Mouse (Mus musculus) embryonic facial prominence, embryonic 14.5 days (tissue): ENCODE data around the gene Faap100. TPM values are rescaled to one million over a fixed set of nuclear protein-coding genes. Genes with fewer than 3 reads are reported as not detected.
"Not testable (repeated sequence)": the region's sequence is repeated elsewhere in the genome, so short reads cannot be mapped to it uniquely, and the experiment has no call there.

Experiments
- ATAC-seq: fragments of 200-750 bp; cut with Nextera tagmentation; 2 replicates; pipeline ENCODE4 v1.8.0; 2017; ENCODE audit warnings: low read depth, moderate number of reproducible peaks, moderate TSS enrichment
- DNase-seq: peaks from one replicate; pipeline ENCODE4 v3.0.0-alpha.2; 2015; ENCODE audit warnings: low spot score
- H3K27ac ChIP-seq: fragments of 300-500 bp; sonication (generic); replicated peaks from 2 replicates; pipeline ENCODE4 v1.5.1; 2014; ENCODE audit warnings: low read depth, mild to moderate bottlenecking, low read length, moderate library complexity
- H3K27me3 ChIP-seq: fragments of 300-500 bp; sonication (generic); replicated peaks from 2 replicates; pipeline ENCODE4 v1.6.1; 2014; ENCODE audit warnings: low read length; ENCODE audit not compliant: control insufficient read depth, insufficient read depth
- H3K36me3 ChIP-seq: fragments of 300-500 bp; sonication (generic); 2 replicates; pipeline ENCODE4 v1.6.1; 2014; ENCODE audit warnings: low read length, mixed read lengths; ENCODE audit not compliant: control insufficient read depth, insufficient read depth
- H3K4me1 ChIP-seq: fragments of 300-500 bp; sonication (generic); 2 replicates; pipeline ENCODE4 v1.6.1; 2014; ENCODE audit warnings: antibody characterized with exemption, low read length; ENCODE audit not compliant: control insufficient read depth, insufficient read depth
- H3K4me2 ChIP-seq: fragments of 300-500 bp; sonication (generic); 2 replicates; pipeline ENCODE4 v1.6.1; 2014; ENCODE audit warnings: low read depth, mild to moderate bottlenecking, low read length, moderate library complexity, mixed read lengths
- H3K4me3 ChIP-seq: fragments of 300-500 bp; sonication (generic); 2 replicates; pipeline ENCODE4 v1.5.1; 2014; ENCODE audit warnings: low read depth, mild to moderate bottlenecking, low read length
- H3K9ac ChIP-seq: fragments of 300-500 bp; sonication (generic); 2 replicates; pipeline ENCODE4 v1.6.1; 2014; ENCODE audit warnings: low read depth, mild to moderate bottlenecking, low read length, moderate library complexity, mixed read lengths
- H3K9me3 ChIP-seq: fragments of 300-500 bp; sonication (generic); 2 replicates; pipeline ENCODE4 v1.6.1; 2016; ENCODE audit warnings: low read length; ENCODE audit not compliant: control insufficient read depth
- WGBS: fragments of 180-500 bp; shearing (Covaris S2); extraction: QIAGEN DNeasy Blood & Tissue Kit; methylation state at CpG from one replicate; pipeline ENCODE4 v1.1.7; 2014; 5-methylcytosine and 5-hydroxymethylcytosine counted together
- polyA plus RNA-seq: library from polyadenylated mRNA; unstranded; fragments of >200 nt; fragmentation: Nextera tagmentation; extraction: Ambion mirVana; gene quantifications from 2 replicates; pipeline ENCODE4 v1.2.1, GENCODE M21; 2014

The Faap100 gene
- polyA plus RNA-seq, 1 experiment from 2014 or later: 30.0 TPM

DNA sequence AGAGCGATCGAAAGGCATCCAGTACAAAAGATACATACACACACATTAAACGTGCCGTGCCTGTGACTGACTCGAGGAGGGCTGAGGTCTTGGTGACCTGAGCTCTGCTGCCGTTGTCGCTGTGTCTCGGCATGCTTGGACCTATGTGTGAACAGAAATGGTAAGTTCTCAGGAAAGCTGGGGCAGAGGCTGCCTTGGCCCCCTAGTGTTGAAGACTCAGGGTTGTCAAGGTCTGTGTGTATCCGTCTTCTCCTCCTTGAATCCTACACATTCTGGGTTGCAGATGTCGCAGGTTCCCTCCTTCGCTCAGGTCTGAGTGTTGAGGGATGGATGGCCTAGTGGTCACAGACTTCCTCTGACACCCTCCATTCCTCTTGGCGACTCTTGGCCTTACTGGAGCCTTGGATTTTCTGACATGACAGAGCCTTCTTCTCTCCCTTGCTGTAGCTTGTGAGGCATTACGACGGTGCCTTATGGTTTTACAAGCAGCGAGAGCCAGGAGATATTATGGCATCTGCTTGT, 22.2 kb downstream of the Faap100 start:
- no peaks in the 10 kb centered on the region for H3K36me3 ChIP-seq
- H3K9me3 ChIP-seq: no peaks in the 10 kb centered on the region

DNA sequence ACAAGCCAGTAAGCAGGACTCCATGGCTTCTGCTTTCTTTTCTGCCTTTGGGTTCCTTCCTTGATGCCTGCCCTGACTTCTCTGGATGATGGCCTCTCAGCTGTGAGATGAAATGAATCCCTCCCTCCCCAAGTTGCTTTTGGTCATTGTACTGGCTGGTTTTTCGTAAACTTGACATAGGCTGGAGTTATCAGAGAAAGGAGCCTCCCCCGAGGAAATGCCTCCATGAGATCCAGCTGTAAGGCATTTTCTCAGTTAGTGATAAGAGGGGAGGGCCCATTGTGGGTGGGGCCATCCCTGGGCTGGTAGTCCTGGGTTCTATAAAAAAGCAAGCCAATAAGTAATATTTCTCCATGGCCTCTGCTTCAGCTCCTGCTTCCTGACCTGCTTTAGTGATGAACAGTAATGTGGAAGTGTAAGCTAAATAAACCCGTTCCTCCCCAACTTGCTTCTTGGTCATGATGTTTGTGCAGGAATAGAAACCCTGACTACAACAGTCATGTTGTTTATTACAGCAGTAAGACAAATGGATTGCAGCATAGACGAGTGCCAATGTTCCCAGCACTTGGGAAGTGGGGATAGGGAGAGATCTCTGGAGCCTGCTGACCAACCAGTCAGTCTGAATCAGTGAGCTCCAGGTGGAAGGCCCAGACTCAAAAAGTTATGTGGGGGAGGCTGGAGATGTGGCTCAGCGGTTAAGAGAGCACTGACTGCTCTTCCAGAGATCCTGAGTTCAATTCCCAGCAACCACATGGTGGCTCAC, 23.1 kb downstream of the Faap100 start:
- H3K27me3 ChIP-seq: no peaks in the 10 kb centered on the region
- no peaks in the 10 kb centered on the region for H3K36me3 ChIP-seq
- H3K4me2 ChIP-seq: no peak overlapping the region
- H3K4me1 ChIP-seq: peaks cover 27% of the 10 kb centered on the region
- 62% methylated on average over 5 of the region's 5 CpGs for WGBS
- H3K27ac ChIP-seq: no peak overlapping the region
- H3K9me3 ChIP-seq: no peaks in the 10 kb centered on the region
- H3K4me3 ChIP-seq: no peak overlapping the region
- no peak for ATAC-seq
- no peak overlapping the region for H3K9ac ChIP-seq
- DNase-seq: no peak

More for the DNA sequence above, 22.2 kb downstream of the Faap100 start:
- no peak overlapping the region for H3K4me2 ChIP-seq
- no peaks in the 10 kb centered on the region for H3K27me3 ChIP-seq
- no peak overlapping the region for H3K4me3 ChIP-seq
- no peak overlapping the region for H3K27ac ChIP-seq
- 86% methylated on average over 15 of the region's 15 CpGs for WGBS
- ATAC-seq: no peak
- peaks cover 24% of the 10 kb centered on the region for H3K4me1 ChIP-seq
- no peak overlapping the region for H3K9ac ChIP-seq
- no peak for DNase-seq

DNA sequence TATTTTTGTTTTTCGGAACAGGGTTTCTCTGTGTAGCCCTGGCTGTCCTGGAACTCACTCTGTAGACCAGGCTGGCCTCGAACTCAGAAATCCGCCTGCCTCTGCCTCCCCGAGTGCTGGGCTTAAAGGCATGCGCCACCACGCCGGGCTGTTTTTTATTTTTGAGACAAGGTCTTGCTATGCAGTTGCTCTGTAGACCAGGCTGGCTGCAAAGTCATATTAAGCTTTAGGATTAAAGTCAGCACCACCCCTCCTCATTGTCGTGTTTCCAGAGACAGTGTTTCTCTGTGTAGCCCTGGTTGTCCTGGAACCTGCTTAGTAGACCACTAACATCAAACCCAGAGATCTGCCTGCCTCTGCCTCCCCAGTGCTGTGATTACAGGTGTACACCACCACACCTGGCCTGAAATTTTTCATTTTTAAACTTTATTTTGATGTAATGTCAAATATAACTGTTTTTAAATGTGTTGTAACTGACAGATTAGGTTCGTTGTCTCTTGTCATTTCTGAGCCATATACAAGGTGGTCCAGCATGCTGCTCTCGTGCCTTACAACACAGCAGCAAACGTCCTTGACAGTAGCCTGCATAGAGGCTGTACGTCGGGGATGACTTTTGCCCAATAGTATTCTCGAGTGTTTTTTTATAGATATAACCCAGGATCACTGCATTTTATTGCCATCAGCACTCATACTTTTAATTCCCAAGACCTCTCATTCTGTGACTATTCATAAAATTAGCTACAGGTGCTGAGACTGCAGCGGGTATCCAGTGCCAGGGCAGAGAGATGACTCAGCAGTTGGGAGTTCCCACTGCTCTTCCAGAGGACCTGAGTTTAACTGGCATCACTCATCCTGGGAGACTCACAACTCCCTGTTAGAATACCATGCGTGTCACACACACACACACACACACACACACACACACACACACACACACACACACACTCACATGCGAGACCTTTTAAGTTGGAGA, 24.0 kb downstream of the Faap100 start:
- no peaks in the 10 kb centered on the region for H3K9me3 ChIP-seq
- H3K27ac ChIP-seq: no peak overlapping the region
- ATAC-seq: no peak
- no peak overlapping the region for H3K4me3 ChIP-seq
- no peaks in the 10 kb centered on the region for H3K36me3 ChIP-seq
- H3K9ac ChIP-seq: no peak overlapping the region
- no peak for DNase-seq
- WGBS: 86% methylated on average over 17 of the region's 17 CpGs
- H3K4me1 ChIP-seq: peaks cover 27% of the 10 kb centered on the region
- H3K4me2 ChIP-seq: no peak overlapping the region
- H3K27me3 ChIP-seq: no peaks in the 10 kb centered on the region

DNA sequence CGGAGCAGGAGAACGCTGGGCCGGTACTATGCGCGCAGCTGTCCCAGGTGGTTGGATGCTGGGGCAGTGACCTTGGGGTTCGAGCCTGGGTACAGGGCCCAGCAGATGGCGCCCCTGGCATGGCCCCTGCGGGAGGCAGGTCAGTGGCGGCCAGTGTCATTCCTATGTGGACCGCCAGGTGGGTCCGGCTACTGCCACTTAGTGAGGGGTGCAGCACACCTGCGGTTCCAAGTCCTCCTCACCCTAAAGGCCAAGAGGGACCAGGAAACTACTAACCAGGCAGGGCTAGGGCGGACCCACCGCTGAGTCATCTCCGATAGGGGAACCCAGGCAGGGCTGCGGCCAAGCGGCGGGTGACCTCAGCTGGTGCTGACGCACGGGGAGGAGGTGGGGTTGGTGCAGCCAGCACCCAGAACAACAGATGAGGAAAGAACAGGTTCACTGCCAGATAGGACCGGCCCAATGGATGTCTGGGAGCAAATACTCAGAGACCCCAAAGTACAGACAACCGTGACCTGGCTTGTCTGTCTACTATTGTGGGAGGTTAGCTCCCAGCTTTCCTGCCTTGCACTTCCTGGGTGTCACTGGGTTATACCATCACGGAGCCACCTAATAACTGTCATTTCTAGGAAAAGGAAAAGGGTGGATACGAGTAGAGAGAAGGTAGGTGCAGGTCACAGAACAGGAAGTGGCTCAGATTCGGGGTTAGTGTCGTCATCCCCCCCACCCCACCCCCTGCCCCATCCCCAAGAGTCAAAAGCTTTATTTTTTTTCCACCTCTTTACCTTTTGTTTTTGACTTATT, 24.9 kb downstream of the Faap100 start:
- Histone ChIP-seq H3K27ac (no peak overlapping the region), H3K4me3 (no peak overlapping the region)

DNA sequence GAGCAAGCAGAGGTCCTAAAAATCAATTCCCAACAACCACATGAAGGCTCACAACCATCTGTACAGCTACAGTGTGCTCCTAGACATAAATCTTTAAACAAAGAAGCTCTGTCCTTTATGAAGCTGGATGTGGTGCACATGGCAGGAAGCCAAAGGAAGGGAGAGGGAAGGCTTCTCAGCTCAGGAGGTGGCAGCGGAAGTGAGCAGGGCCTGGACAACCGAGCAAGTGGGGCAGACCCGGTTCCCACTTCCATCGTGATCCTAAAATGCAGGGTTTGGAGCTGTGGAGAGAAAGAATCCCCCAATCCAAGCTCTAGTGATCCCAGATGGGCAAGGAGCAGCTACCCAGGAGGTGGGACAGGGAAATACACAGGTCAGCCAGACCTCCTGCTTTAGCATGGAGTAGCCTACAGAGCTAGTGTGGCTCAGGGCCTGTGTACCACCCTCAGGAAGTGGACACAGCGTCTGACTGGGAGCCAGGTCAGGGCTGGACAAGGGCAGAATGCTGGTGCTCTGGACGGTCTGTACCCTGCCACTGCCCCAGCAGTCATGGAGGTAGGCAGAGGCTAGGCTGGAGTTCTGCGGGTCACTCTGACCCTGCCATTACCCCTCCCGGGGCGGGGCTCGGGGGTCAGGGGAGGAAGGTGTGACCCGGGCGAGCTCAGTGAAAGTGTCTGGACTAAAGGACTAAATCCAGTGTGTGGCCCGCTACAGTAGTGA, 25.8 kb downstream of the Faap100 start:
- 55% methylated on average over 13 of the region's 13 CpGs for WGBS
- no peak overlapping the region for H3K9ac ChIP-seq

More for the DNA sequence above, 24.9 kb downstream of the Faap100 start:
- Histone ChIP-seq H3K9me3 (no peaks in the 10 kb centered on the region), H3K4me1 (peaks cover 30% of the 10 kb centered on the region), H3K4me2 (peak overlapping the region; percentile 7; the same call in 1 of the 2 replicates), H3K36me3 (no peaks in the 10 kb centered on the region), H3K27me3 (no peaks in the 10 kb centered on the region), H3K9ac (no peak overlapping the region)
- DNase-seq: no peak
- ATAC-seq: no peak
- 35% methylated on average over 25 of the region's 26 CpGs for WGBS

DNA sequence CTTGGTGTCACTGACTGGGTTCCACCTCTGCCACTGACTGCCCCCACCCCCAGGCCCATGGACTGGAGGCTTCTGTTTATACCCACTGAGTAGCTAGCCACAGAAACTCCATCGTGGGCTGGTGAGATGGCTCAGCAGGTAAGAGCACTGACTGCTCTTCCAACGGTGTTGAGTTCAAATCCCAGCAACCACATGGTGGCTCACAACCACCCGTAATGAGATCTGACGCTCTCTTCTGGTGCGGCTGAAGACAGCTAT, 26.5 kb downstream of the Faap100 start:
- H3K9me3 ChIP-seq, H3K4me3 ChIP-seq, H3K9ac ChIP-seq, ATAC-seq, H3K27me3 ChIP-seq, DNase-seq, H3K36me3 ChIP-seq, H3K4me2 ChIP-seq: not testable (repeated sequence)
- WGBS: 92% methylated on average over 5 of the region's 5 CpGs
- H3K4me1 ChIP-seq: peaks cover 16% of the 10 kb centered on the region
- H3K27ac ChIP-seq: peak overlapping the region; percentile 55; the same call in 1 of the 2 replicates

More for the DNA sequence above, 25.8 kb downstream of the Faap100 start:
- Histone ChIP-seq H3K4me3 (no peak overlapping the region), H3K4me1 (peaks cover 20% of the 10 kb centered on the region), H3K9me3 (no peaks in the 10 kb centered on the region), H3K27me3 (no peaks in the 10 kb centered on the region), H3K4me2 (peak overlapping the region; percentile 7; the same call in 1 of the 2 replicates), H3K27ac (peak overlapping the region; percentile 72; the same call in 1 of the 2 replicates), H3K36me3 (no peaks in the 10 kb centered on the region)
- DNase-seq: peak; percentile 83
- no peak for ATAC-seq

DNA sequence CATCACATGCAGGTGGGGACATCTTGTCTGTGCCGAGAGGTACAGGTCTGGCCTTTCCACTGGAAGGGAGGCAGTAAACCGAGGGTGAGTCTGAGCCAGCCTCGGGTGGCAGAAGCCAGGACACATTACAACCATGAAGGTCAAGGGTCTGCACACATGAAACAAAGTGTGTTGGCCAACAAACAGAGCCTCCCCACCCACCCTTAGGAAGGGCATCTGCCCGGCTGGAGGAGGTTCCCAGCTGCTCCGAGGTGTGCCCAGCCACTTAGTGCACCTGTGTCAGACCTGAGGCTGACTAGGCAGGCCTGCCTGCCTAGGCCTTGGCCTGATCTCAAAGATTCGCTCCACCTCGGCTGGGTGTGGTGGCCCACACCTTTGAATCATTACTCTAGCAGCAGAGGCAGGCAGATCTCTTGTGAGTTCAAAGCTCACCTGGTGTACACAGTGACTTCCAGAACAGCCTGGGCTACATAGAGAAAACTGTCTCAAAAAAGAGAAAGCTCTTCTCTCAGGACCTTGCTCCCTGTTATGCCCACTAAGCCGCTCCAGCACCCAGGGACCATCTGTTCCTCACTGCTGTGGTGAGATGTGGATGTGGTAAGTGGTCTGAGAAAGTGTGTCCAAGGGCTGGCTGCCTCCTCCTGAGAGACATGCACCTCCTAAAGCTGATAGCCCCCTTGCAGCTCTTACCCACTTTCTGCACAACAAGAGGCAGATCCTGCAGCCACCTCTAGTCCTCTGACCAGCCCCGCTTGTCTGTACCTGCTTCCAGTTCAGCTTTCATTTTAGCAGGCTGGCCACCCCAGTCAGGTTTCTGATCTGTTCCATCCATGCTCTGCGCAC, 27.1 kb downstream of the Faap100 start:
- Histone ChIP-seq H3K9ac (peak overlapping the region; percentile 99; the same call in 1 of the 2 replicates), H3K4me3 (no peak overlapping the region), H3K27me3 (no peaks in the 10 kb centered on the region), H3K4me1 (peaks cover 16% of the 10 kb centered on the region), H3K36me3 (peaks cover 9% of the 10 kb centered on the region), H3K27ac (peak overlapping the region; percentile 100), H3K9me3 (no peaks in the 10 kb centered on the region), H3K4me2 (peak overlapping the region; percentile 95)
- DNase-seq: no peak
- no peak for ATAC-seq
- WGBS: 82% methylated on average over 9 of the region's 10 CpGs
